Mouse (Mus musculus): ENCODE results near the gene Ifnar1.

DNA sequence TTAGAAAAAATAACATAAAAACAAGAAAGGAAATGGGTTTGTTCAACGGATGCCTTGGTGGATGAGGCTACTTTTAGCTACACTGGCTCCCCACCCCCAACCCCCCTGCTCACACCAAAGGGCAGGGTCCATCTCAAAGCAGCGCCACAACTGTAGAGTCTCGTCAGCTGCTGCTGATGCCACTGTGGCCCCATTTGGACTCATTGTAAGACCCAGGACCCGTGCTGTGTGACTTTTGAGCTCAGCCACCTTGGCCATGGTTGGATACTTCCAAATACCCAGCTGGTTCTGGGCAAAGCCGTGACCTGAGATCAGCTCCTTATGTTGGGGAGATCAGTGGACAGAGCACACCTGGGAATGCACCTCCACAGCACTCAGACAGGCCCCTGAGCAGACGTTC is 28.1 kb downstream of the Ifnar1 start:
- no peak for TF ChIP-seq CTCF (IDR thresholded peaks at IDR 0.05; ENCODE audit: low read depth)
- no peak for TF ChIP-seq EP300 (IDR thresholded peaks at IDR 0.05; ENCODE audit: low read depth)

All from liver, embryonic 14.5 days (tissue).